8 mouse cellular contexts compared by ENCODE assay signal in genomic region chr10:83543439-83544102, GRCm38 (mm10). TPM values are rescaled to one million over a fixed set of nuclear protein-coding genes. Genes with fewer than 3 reads are reported as not detected.
DNase-seq lines count a peak whose midpoint lies in the region; ATAC-seq and TF ChIP-seq lines count a peak whose summit lies in the region.

Gene Washc4, plus strand, starts transcription at chr10:83543752.

- no peaks in the 10 kb centered on the region for H3K36me3 ChIP-seq in heart, embryonic 11.5 days (ENCODE audit: control insufficient read depth, insufficient read depth, low read length)
- no peaks in the 10 kb centered on the region; the same call in 1 of the 2 replicates for H3K36me3 ChIP-seq in kidney, embryonic 16.5 days (ENCODE audit: insufficient read depth, low read length)
- H3K36me3 ChIP-seq in liver, adult 2 months (ENCODE audit: control insufficient read depth, insufficient read depth, low read length), result peaks cover 8% of the 10 kb centered on the region
- peaks cover 11% of the 10 kb centered on the region for H3K36me3 ChIP-seq in myocyte (ENCODE audit: control insufficient read depth, insufficient read depth)
- H3K36me3 ChIP-seq in splenic B cell, adult 2 months (ENCODE audit: control insufficient read depth, insufficient read depth, low read length, poor library complexity, severe bottlenecking), result peaks cover 2% of the 10 kb centered on the region; the same call in 1 of the 2 replicates

- no peak for TF ChIP-seq CTCF in bone marrow macrophage, adult 2 months (IDR thresholded peaks at IDR 0.05; ENCODE audit: low read depth, low read length)
- no peak for TF ChIP-seq CTCF in embryonic fibroblast, embryonic 13.5 days (IDR thresholded peaks at IDR 0.05; ENCODE audit: borderline replicate concordance, insufficient read depth, low read length)
- no peak for TF ChIP-seq CTCF in liver, adult 2 months (IDR thresholded peaks at IDR 0.05; ENCODE audit: low read depth, low read length)

- peak within 1 kb of the TSS; percentile 90 for H3K27ac ChIP-seq in bone marrow macrophage, adult 2 months (ENCODE audit: insufficient read depth, low read depth, low read length)
- peak within 1 kb of the TSS; percentile 69 for H3K27ac ChIP-seq in embryonic fibroblast, embryonic 13.5 days (ENCODE audit: insufficient read depth, low read length)
- H3K27ac ChIP-seq in heart, embryonic 11.5 days (ENCODE audit: low read depth, low read length), result peak within 1 kb of the TSS; percentile 54
- peak within 1 kb of the TSS; percentile 90 for H3K27ac ChIP-seq in kidney, embryonic 16.5 days (ENCODE audit: low read length)
- peak within 1 kb of the TSS; percentile 84 for H3K27ac ChIP-seq in liver, adult 2 months (replicated peaks; ENCODE audit: insufficient read depth, low read depth, low read length)

- peak; percentile 97 for ATAC-seq in heart, embryonic 11.5 days (replicated peaks; ENCODE audit: insufficient number of reproducible peaks, low FRiP score, low TSS enrichment)
- ATAC-seq in kidney, embryonic 16.5 days (ENCODE audit: low FRiP score, low TSS enrichment), result peak; percentile 100

- no peak for TF ChIP-seq POLR2A in bone marrow macrophage, adult 2 months (IDR thresholded peaks at IDR 0.05; ENCODE audit: borderline replicate concordance, low read depth, low read length)
- TF ChIP-seq POLR2A in embryonic fibroblast, embryonic 13.5 days (IDR thresholded peaks at IDR 0.05; ENCODE audit: low read depth, low read length), result peak; percentile 89; the same call in 1 of the 2 replicates
- TF ChIP-seq POLR2A in liver, adult 2 months (IDR thresholded peaks at IDR 0.05; ENCODE audit: extremely low read depth, insufficient read depth, low read length), result peak; percentile 76; the same call in 1 of the 2 replicates
- TF ChIP-seq POLR2A in myocyte (IDR thresholded peaks at IDR 0.05; ENCODE audit: insufficient read length, low read depth), result peak; percentile 95

- no peaks in the 10 kb centered on the region for H3K9me3 ChIP-seq in heart, embryonic 11.5 days (replicated peaks; ENCODE audit: control insufficient read depth, low read length)
- no peaks in the 10 kb centered on the region for H3K9me3 ChIP-seq in kidney, embryonic 16.5 days (ENCODE audit: low read length)

- peak within 1 kb of the TSS; percentile 76 for H3K4me3 ChIP-seq in bone marrow macrophage, adult 2 months (ENCODE audit: insufficient read depth, low read length)
- peak within 1 kb of the TSS; percentile 97 for H3K4me3 ChIP-seq in embryonic fibroblast, embryonic 13.5 days (ENCODE audit: insufficient read depth, low read length)
- peak within 1 kb of the TSS; percentile 79 for H3K4me3 ChIP-seq in heart, embryonic 11.5 days (ENCODE audit: low read depth, low read length)
- peak within 1 kb of the TSS; percentile 91 for H3K4me3 ChIP-seq in kidney, embryonic 16.5 days (ENCODE audit: low read length)
- H3K4me3 ChIP-seq in liver, adult 2 months (ENCODE audit: insufficient read depth, low read depth, low read length), result peak within 1 kb of the TSS; percentile 91
- peak within 1 kb of the TSS; percentile 66 for H3K4me3 ChIP-seq in myocyte

- H3K79me2 ChIP-seq in liver, adult 2 months (ENCODE audit: control insufficient read depth, insufficient read depth, low read length), result peaks cover 4% of the 10 kb centered on the region; the same call in 1 of the 2 replicates
- H3K79me2 ChIP-seq in myocyte (ENCODE audit: control insufficient read depth, insufficient read depth), result peaks cover 41% of the 10 kb centered on the region

- peak within 1 kb of the TSS; percentile 78 for H3ac ChIP-seq in myocyte (ENCODE audit: control insufficient read depth, insufficient read length)

- H3K9ac ChIP-seq in heart, embryonic 11.5 days (ENCODE audit: low read depth, low read length), result peak within 1 kb of the TSS; percentile 85
- peak within 1 kb of the TSS; percentile 91 for H3K9ac ChIP-seq in kidney, embryonic 16.5 days (replicated peaks; ENCODE audit: low read length)
- peak within 1 kb of the TSS; percentile 95 for H3K9ac ChIP-seq in liver, adult 2 months (ENCODE audit: low read depth, low read length)

- H3K4me2 ChIP-seq in heart, embryonic 11.5 days, result peak within 1 kb of the TSS; percentile 62
- H3K4me2 ChIP-seq in kidney, embryonic 16.5 days (replicated peaks; ENCODE audit: low read depth, low read length), result peak within 1 kb of the TSS; percentile 69
- H3K4me2 ChIP-seq in myocyte (ENCODE audit: low read depth), result peak within 1 kb of the TSS; percentile 88

- H3K27me3 ChIP-seq in heart, embryonic 11.5 days (ENCODE audit: control insufficient read depth, insufficient read depth, low read length), result no peaks in the 10 kb centered on the region
- no peaks in the 10 kb centered on the region for H3K27me3 ChIP-seq in kidney, embryonic 16.5 days (ENCODE audit: insufficient read depth, low read length)
- H3K27me3 ChIP-seq in liver, adult 2 months (ENCODE audit: control insufficient read depth, insufficient read depth, low read length), result no peaks in the 10 kb centered on the region
- no peaks in the 10 kb centered on the region for H3K27me3 ChIP-seq in myocyte (ENCODE audit: control insufficient read depth, insufficient read depth, insufficient read length)
- H3K27me3 ChIP-seq in splenic B cell, adult 2 months (ENCODE audit: control insufficient read depth, insufficient read depth, low read length, poor library complexity, severe bottlenecking), result no peaks in the 10 kb centered on the region

- DNase-seq in A20 (ENCODE audit: low read depth, low spot score), result peak; percentile 94
- DNase-seq in liver, adult 2 months (ENCODE audit: extremely low read depth, low read depth, low spot score), result peak; percentile 71
- peak; percentile 93 for DNase-seq in splenic B cell, adult 2 months (ENCODE audit: low read depth, low spot score)

- peaks cover 4% of the 10 kb centered on the region; the same call in 1 of the 2 replicates for H3K4me1 ChIP-seq in bone marrow macrophage, adult 2 months (ENCODE audit: control insufficient read depth, insufficient read depth, low read length)
- 0 out of 2 replicates have a peak, but pooled peaks cover 2% of the 10 kb centered on the region for H3K4me1 ChIP-seq in embryonic fibroblast, embryonic 13.5 days (ENCODE audit: control insufficient read depth, insufficient read depth, low read length)
- H3K4me1 ChIP-seq in heart, embryonic 11.5 days (ENCODE audit: control insufficient read depth, insufficient read depth, low read length), result peaks cover 8% of the 10 kb centered on the region; the same call in 1 of the 2 replicates
- peaks cover 13% of the 10 kb centered on the region for H3K4me1 ChIP-seq in kidney, embryonic 16.5 days (ENCODE audit: insufficient read depth, low read length)
- peaks cover 2% of the 10 kb centered on the region; the same call in 1 of the 2 replicates for H3K4me1 ChIP-seq in liver, adult 2 months (ENCODE audit: control insufficient read depth, insufficient read depth, low read length)

- WGBS in heart, embryonic 11.5 days (ENCODE audit: insufficient replicate concordance), result 3% methylated on average over 49 of the region's 49 CpGs
- 1% methylated on average over 49 of the region's 49 CpGs for WGBS in kidney, embryonic 16.5 days
- WGBS in liver, adult 2 months, result 3% methylated on average over 49 of the region's 49 CpGs

TF ChIP-seq in myocyte, 11 proteins besides CTCF, POLR2A, EP300 and RAD21:
- TF ChIP-seq MYOD1 (IDR thresholded peaks at IDR 0.05; ENCODE audit: control insufficient read depth in 1 of 3, insufficient read length in 2 of 3, low read depth in 2 of 3) (peak in 1 of 3 experiments; percentile 58), E2F4 (IDR thresholded peaks at IDR 0.05; ENCODE audit: insufficient read depth) (peak; percentile 4), MAX (IDR thresholded peaks at IDR 0.05; ENCODE audit: low read depth) (no peak), TCF12 (IDR thresholded peaks at IDR 0.05; ENCODE audit: insufficient read depth, poor library complexity, severe bottlenecking) (no peak), CEBPB (IDR thresholded peaks at IDR 0.05; ENCODE audit: insufficient read depth, poor library complexity, severe bottlenecking) (no peak), USF1 (IDR thresholded peaks at IDR 0.05; ENCODE audit: low read depth) (peak; percentile 90), TCF3 (IDR thresholded peaks at IDR 0.05; ENCODE audit: insufficient read length, low read depth) (no peak), POLR2AphosphoS2 (IDR thresholded peaks at IDR 0.05; ENCODE audit: insufficient read length, low read depth) (peak; percentile 96), REST (IDR thresholded peaks at IDR 0.05; ENCODE audit: insufficient read depth, insufficient read length) (peak; percentile 25), MYOG (IDR thresholded peaks at IDR 0.05; ENCODE audit: control insufficient read depth in 1 of 3, insufficient read depth in 1 of 3, insufficient read length in 2 of 3, low read depth in 2 of 3) (peak in 2 of 3 experiments; percentile 2 to 48), SRF (IDR thresholded peaks at IDR 0.05; ENCODE audit: control insufficient read depth, insufficient read length, low read depth) (peak; percentile 41)

RNA-seq across cellular contexts. Expression of gene Washc4, which starts in this region (rescaled TPM):
- 68.2 and 68.3 TPM in 2 replicates for polyA plus RNA-seq in bone marrow macrophage, adult 2 months (2012; ENCODE audit: insufficient read depth, insufficient read length, missing spikeins)
- polyA plus RNA-seq in embryonic fibroblast, embryonic 13.5 days (2011; ENCODE audit: insufficient read length, low read depth, missing spikeins), result 51.6 and 60.8 TPM in 2 replicates
- 26.8 TPM in 2 replicates for polyA plus RNA-seq in heart, embryonic 11.5 days (2014; fragmentation: Nextera tagmentation; extraction: Ambion mirVana)
- 37.2 and 39.5 TPM in 2 replicates for polyA plus RNA-seq in kidney, embryonic 16.5 days (2015; fragmentation: Nextera tagmentation; extraction: Ambion mirVana)
- total RNA-seq in liver, adult 2 months (2014; rRNA removed), result 21.7 and 26.7 TPM in 2 replicates
- polyA plus RNA-seq in liver, adult 2 months (2012; rRNA removed), result 1.2 and 1.3 TPM in 2 replicates
- 7.2 TPM for polyA plus RNA-seq in myocyte (2012; fragmentation: generic; extraction: Trizol)

Comparison
In these comparisons a context has a peak if more than half of its experiments do, and no peak if none do; other contexts are left out.
1. Peak in every context shown above with its lines: DNase-seq, ATAC-seq, H3K4me3 ChIP-seq and H3K27ac ChIP-seq.